Mouse (Mus musculus) cerebellum, postnatal 14 days (tissue): ENCODE measurements at regions not wholly inside any gene's neighbourhood (a gene's known extent, or its start where the extent isn't known, plus 50 kb on each side); places are given as distances from the start of the nearest gene placed in this dataset.

Source experiments
- DNase-seq, 2 experiments: peaks; one replicate each; pipeline ENCODE4 v3.0.0; 2021; ENCODE audit warnings: mixed read lengths in 2 of 2

DNA sequence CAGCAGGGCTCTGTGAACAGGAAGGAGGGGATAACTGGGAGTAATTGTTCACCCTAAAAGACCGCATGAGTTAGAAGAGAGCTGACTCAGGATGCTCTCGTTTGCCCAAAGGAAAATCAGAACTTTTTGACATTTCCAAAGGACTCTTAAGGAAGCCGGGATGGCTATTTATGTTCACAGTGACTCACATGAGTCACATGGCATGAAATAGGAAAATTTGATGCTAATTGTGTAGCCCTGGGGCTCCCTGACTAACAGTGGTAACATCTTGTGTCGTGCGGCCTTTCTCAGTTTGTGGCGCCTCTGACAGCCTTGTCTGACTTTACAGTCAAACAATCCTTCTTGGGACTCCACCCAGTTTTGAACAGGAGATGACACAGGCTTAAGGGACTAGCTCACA is 51.9 kb upstream of the Cacna1a start:
- DNase-seq = no peak

DNA sequence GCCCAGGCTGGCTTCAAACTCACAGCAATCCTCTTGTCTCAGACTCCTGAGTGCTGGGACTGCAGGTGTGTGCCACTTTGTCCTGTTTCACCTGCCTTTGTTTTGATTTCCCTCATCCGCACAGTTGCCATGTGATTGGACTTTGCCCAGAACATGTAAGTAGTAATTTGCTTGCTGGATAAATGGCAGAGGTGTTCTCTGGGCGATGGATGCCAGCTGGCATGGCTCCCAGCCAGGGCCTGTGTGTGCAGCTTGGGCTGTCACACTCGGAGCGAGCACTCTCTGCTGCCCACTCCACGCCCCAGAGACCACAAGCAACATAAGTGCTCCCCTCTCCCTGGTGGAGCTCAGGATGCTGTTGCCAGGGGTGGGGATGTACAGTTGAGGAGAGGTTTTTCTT is 53.9 kb upstream of the Cacna1a start:
- peak; percentile 65 to 80 for DNase-seq

DNA sequence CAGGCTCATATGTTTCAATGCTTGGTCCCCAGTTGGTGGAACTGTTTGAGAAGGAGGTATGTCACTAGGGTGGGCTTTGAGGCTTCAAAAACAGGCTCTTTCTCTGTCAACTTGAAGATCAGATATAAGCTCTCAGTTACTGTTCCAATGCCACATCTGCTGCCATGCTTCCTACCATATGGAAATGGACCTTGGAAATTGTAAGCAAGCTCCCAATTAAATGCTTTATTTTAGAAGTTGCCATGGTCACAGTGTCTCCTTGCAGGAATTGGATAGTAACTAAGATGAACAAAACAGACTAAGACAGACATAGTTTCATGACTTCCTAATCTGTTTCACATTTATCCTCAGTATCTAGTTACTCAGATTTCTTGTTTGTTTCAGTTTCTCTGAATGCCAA is 56.7 kb upstream of the Cacna1a start:
- DNase-seq = no peak

DNA sequence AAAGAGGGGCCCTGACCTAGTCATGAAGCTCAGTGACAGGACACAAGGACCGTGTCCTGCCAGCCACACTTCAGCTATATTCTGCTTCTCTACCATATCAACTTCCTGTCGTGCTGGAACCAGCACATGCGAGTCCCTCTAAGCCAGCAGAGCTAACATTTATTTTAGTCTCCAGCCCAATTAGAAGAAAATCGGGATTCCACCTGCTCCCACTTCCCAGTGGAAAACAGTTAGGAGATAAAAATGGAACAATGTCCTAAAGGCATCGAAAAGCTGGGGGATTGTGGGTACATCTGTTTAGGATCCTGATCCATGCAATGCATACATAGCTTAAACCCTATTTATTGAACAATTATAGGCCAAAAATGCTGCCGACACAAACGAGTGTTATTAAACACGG is 58.7 kb upstream of the Cacna1a start:
- no peak for DNase-seq

DNA sequence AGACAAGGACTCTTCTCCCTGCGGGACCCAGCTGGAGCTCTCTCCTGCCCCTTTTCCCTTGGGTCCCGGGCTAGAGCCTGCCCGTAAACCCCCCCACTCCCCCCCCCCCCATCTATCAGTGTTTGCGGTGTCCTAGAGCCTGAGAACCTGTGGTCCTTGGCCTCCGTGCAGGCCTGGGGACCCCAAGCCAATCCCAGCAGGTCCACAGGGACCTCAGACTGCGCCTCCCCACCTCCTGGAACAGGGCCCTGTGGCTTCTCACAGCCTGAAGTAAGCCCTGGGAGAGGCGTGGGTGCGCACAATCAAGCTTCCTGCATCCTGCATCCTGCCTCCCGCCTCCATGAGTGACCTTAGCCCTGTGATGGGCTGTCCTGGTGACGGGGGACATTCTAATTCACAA is 52.6 kb upstream of the Ccdc130 start:
- no peak for DNase-seq

DNA sequence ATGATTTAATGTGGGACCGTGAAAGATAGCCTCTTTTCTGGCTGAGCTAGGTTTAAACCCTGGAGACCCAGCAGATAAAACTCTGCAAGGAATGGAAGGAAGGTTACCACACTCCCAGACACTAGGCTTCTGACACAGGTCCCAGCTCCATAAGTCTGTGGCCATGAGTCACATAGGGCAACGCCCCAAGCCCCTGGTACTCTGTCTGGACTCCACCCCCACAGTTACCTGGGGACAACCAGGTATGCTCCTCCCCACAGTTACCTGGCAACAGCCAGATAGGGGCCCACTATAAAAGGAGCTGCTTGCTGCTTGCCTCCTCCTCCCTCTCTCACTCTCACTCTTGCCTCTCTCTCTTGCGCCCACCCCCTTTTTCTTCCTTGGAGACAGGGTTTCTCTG is 51.7 kb upstream of the Ccdc130 start:
- no peak for DNase-seq
